Mouse (Mus musculus): ENCODE data around the gene Them4.

Them4 gene

DNA sequence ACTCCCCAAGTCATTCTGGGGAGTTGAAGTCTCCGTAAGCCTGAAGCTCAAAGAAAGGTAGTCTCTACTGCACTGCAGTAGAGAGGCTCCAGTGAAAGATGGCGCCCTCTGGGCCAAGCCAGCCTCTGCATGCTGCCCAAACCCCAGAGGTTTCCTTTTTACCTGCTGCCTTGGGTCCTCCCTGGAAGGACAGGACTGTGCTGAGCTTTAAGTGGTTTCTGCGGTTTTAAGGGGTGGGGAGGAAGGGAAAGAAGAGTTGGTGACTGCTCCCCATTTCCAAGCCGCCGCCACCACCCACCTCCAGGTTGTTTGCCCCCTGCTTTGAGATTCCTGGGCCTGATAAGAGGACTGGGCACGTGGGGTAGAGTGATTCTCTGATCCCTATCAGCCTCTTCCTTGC is 58.7 kb downstream of the Them4 start:
- no peak for DNase-seq (ENCODE audit: low read depth)

- DNase-seq (ENCODE audit: low read depth) = no peak
These were observed 59.8 kb downstream of the Them4 start for GRCm38 (mm10) chr3:94369709-94370108.

GRCm38 (mm10) chr3:94371637-94372036 is 61.7 kb downstream of the Them4 start:
- DNase-seq (ENCODE audit: low read depth) = no peak

DNA sequence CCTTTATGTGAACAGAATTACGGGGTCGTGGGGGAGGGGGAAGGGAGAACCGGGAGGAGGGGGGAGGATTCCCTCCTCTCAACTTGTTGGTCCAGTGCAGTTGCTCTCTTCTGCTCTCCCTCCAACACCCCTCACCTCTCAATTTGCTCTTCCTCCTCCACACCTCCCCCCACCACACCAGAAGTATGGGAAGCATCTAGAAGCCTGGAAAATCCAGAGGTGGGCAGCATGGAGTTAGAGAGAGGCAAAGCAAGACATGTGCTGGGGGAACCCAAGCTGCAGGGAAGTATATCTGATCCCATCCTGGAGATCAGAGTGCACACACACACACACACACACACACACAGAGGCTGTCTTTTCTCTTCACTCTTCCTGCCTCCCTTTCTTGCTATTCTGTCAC is 62.1 kb downstream of the Them4 start:
- DNase-seq (ENCODE audit: low read depth) = no peak

GRCm38 (mm10) chr3:94372641-94373040 is 62.8 kb downstream of the Them4 start, which contains the start of gene Rorc:
Gene Rorc (plus strand): TSS chr3:94372794.
- no peak for DNase-seq (ENCODE audit: low read depth)

GRCm38 (mm10) chr3:94373090-94373489 is 63.2 kb downstream of the Them4 start:
- DNase-seq (ENCODE audit: low read depth) = no peak

GRCm38 (mm10) chr3:94373597-94374011 is 63.7 kb downstream of the Them4 start:
- DNase-seq (ENCODE audit: low read depth) = no peak

DNA sequence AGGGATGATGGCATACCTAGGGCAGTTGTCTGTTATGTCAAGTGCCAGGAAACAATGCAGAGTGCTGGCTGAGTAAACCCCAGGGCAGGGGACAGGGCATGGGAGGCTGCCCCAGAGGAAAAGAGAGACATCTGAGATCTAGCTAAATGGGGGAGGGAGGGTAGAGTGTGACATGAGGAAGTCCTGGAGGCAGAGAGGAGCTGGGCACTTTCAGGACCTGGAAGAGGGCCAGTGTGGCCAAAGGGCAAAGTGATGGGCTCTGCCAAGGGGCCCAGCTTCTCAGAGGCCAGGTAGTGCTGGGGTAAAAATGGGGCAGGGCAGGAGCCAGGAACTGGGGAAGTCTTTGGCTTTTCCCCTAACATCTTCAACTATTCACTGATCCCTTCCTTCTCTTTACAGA is 64.7 kb downstream of the Them4 start:
- no peak for DNase-seq (ENCODE audit: low read depth)

DNA sequence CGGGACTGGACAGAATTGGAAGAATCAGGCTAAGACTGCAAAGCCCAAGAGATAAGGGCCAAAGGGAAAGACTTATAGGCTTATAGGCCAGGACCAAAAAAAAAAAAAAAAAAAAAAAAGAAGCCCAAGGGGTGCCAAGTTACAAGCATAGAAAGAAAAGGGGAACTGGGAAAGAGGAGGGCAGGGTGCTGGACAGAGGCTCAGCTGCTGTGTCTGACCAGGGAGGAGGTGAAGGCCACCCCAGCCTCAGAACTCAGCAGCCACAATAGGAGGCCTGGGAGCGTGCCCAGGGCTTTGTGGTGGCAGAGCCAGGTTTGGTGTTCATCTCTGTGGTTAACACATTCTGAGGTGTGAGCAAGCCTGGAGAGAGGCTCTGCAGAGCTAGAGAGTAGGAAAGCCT is 65.3 kb downstream of the Them4 start:
- DNase-seq (ENCODE audit: low read depth) = no peak

DNA sequence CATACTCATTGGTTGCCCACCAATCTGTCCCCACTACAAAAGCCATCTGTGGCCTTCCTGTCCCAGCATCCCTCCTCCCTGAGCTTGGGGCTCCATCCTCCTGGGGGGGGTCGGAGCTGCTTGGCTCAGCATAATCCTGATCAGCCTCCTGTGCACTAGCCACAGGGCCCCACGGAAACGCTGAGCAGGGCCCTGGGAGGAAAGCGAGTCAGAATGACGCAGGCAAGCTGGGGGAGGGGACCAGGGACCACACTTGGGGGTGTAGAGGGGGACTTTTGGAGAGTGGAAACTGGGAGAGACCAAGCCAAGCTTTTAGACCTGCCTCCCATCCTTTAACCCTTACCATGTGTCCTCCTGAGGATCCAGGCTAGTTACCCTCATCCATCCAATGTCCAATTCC is 66.0 kb downstream of the Them4 start:
- no peak for DNase-seq (ENCODE audit: low read depth)

GRCm38 (mm10) chr3:94377028-94377923 is 67.4 kb downstream of the Them4 start:
- no peak for DNase-seq (ENCODE audit: low read depth)

- no peak for DNase-seq (ENCODE audit: low read depth)
These were observed 70.1 kb downstream of the Them4 start for GRCm38 (mm10) chr3:94379831-94380510.
